Mouse (Mus musculus) lung, postnatal 0 days (tissue): ENCODE measurements around the gene Psme1.

Experiments used
- CTCF ChIP-seq: IDR thresholded peaks from 2 replicates; pipeline ENCODE4 v1.5.1; 2016; ENCODE audit warnings: antibody characterized with exemption, mild to moderate bottlenecking
- EP300 ChIP-seq: IDR thresholded peaks from 2 replicates; pipeline ENCODE4 v1.6.1; 2016; ENCODE audit warnings: antibody characterized with exemption, mild to moderate bottlenecking, control low read depth

- TF ChIP-seq CTCF (no peak), EP300 (peak; percentile 88)
Measured at GRCm38 (mm10) chr14:55577871-55578667, at the start of gene Psme1.
